Mouse (Mus musculus) limb, embryonic 12.5 days (tissue): Measurements from ENCODE around the gene Cadm1. TPM values are rescaled to one million over a fixed set of nuclear protein-coding genes. Genes with fewer than 3 reads are reported as not detected.

Experiments used
- ATAC-seq: fragments of 200-750 bp; cut with Nextera tagmentation; 2 replicates; pipeline ENCODE4 v1.8.0; 2017; ENCODE audit warnings: low read depth, moderate TSS enrichment; ENCODE audit not compliant: insufficient number of reproducible peaks, insufficient read depth, low FRiP score, low TSS enrichment
- H3K27ac ChIP-seq: fragments of 300-500 bp; sonication (generic); 2 replicates; pipeline ENCODE4 v1.5.1; 2016; ENCODE audit warnings: mild to moderate bottlenecking, moderate library complexity
- H3K27me3 ChIP-seq: fragments of 300-500 bp; sonication (generic); 2 replicates; pipeline ENCODE4 v1.6.1; 2016; ENCODE audit warnings: mild to moderate bottlenecking, moderate library complexity
- H3K36me3 ChIP-seq: fragments of 300-500 bp; sonication (generic); 2 replicates; pipeline ENCODE4 v1.6.1; 2016; ENCODE audit warnings: mild to moderate bottlenecking, moderate library complexity
- H3K4me1 ChIP-seq: fragments of 300-500 bp; sonication (generic); replicated peaks from 2 replicates; pipeline ENCODE4 v1.6.1; 2016
- H3K4me2 ChIP-seq: fragments of 300-500 bp; sonication (generic); 2 replicates; pipeline ENCODE4 v1.6.1; 2016; ENCODE audit warnings: mild to moderate bottlenecking, moderate library complexity
- H3K4me3 ChIP-seq: fragments of 300-500 bp; sonication (generic); replicated peaks from 2 replicates; pipeline ENCODE4 v1.5.1; 2016; ENCODE audit warnings: mild to moderate bottlenecking
- H3K9ac ChIP-seq: fragments of 300-500 bp; sonication (generic); replicated peaks from 2 replicates; pipeline ENCODE4 v1.6.1; 2016; ENCODE audit warnings: mild to moderate bottlenecking, moderate library complexity
- H3K9me3 ChIP-seq: fragments of 300-500 bp; sonication (generic); 2 replicates; pipeline ENCODE4 v1.6.1; 2016; ENCODE audit warnings: mild to moderate bottlenecking, moderate library complexity
- WGBS: fragments of 180-500 bp; shearing (Covaris S2); methylation state at CpG from one replicate; pipeline ENCODE4 v1.1.7; 2016; 5-methylcytosine and 5-hydroxymethylcytosine counted together
- polyA plus RNA-seq: library from polyadenylated mRNA; unstranded; fragments of >200 nt; fragmentation: Nextera tagmentation; extraction: Ambion mirVana; gene quantifications from 2 replicates; pipeline ENCODE4 v1.2.1, GENCODE M21; 2016

Cadm1 gene
- polyA plus RNA-seq = 46.5 and 46.6 TPM in 2 replicates

GRCm38 (mm10) chr9:47529602-47530450 is at the start of gene Cadm1:
Cadm1 (plus strand) TSS chr9:47530173.
- WGBS = under 1% methylated on average over 72 of the region's 72 CpGs
- Histone ChIP-seq H3K4me2 (peak within 1 kb of the TSS; percentile 96), H3K4me1 (peaks cover 22% of the 10 kb centered on the region), H3K36me3 (no peaks in the 10 kb centered on the region), H3K27ac (peak within 1 kb of the TSS; percentile 78), H3K9ac (peak within 1 kb of the TSS; percentile 84), H3K27me3 (peaks cover 22% of the 10 kb centered on the region), H3K4me3 (peak within 1 kb of the TSS; percentile 76), H3K9me3 (no peaks in the 10 kb centered on the region)
- ATAC-seq = peak; percentile 93

- 87% methylated on average over 5 of the region's 5 CpGs for WGBS
- ATAC-seq = no peak
- no peaks in the 10 kb centered on the region for H3K9me3 ChIP-seq
- H3K4me3 ChIP-seq = no peak overlapping the region
- H3K27ac ChIP-seq = no peak overlapping the region
- H3K36me3 ChIP-seq = no peaks in the 10 kb centered on the region
- H3K4me1 ChIP-seq = peaks cover 7% of the 10 kb centered on the region; the same call in 1 of the 2 replicates
- H3K9ac ChIP-seq = no peak overlapping the region
- no peaks in the 10 kb centered on the region for H3K27me3 ChIP-seq
- H3K4me2 ChIP-seq = no peak overlapping the region
These were observed 45.5 kb upstream of the Cadm1 start for GRCm38 (mm10) chr9:47484506-47484905.

- Histone ChIP-seq H3K27me3 (no peaks in the 10 kb centered on the region), H3K36me3 (no peaks in the 10 kb centered on the region), H3K4me3 (no peak overlapping the region), H3K9me3 (no peaks in the 10 kb centered on the region), H3K4me2 (no peak overlapping the region), H3K4me1 (peaks cover 7% of the 10 kb centered on the region; the same call in 1 of the 2 replicates), H3K27ac (no peak overlapping the region), H3K9ac (no peak overlapping the region)
- 85% methylated on average over 4 of the region's 4 CpGs for WGBS
- ATAC-seq = no peak
These were observed 44.8 kb upstream of the Cadm1 start for GRCm38 (mm10) chr9:47485186-47485585.

GRCm38 (mm10) chr9:47499761-47500160 is 30.2 kb upstream of the Cadm1 start:
- Histone ChIP-seq H3K27me3 (no peaks in the 10 kb centered on the region), H3K9ac (no peak overlapping the region), H3K9me3 (no peaks in the 10 kb centered on the region), H3K36me3 (no peaks in the 10 kb centered on the region), H3K27ac (no peak overlapping the region), H3K4me2 (no peak overlapping the region), H3K4me1 (no peaks in the 10 kb centered on the region), H3K4me3 (no peak overlapping the region)
- WGBS = 32% methylated on average over 3 of the region's 3 CpGs
- no peak for ATAC-seq

GRCm38 (mm10) chr9:47505956-47506355 is 24.0 kb upstream of the Cadm1 start:
- Histone ChIP-seq H3K4me2 (no peak overlapping the region), H3K27ac (no peak overlapping the region)
- no peak for ATAC-seq

GRCm38 (mm10) chr9:47506876-47507275 is 23.1 kb upstream of the Cadm1 start:
- H3K36me3 ChIP-seq = no peaks in the 10 kb centered on the region
- no peak overlapping the region for H3K9ac ChIP-seq
- H3K9me3 ChIP-seq = no peaks in the 10 kb centered on the region
- no peak overlapping the region for H3K27ac ChIP-seq
- peaks cover 6% of the 10 kb centered on the region; the same call in 1 of the 2 replicates for H3K27me3 ChIP-seq
- WGBS = 86% methylated on average over 17 of the region's 17 CpGs
- no peaks in the 10 kb centered on the region for H3K4me1 ChIP-seq
- H3K4me3 ChIP-seq = no peak overlapping the region
- no peak for ATAC-seq
- no peak overlapping the region for H3K4me2 ChIP-seq

More at GRCm38 (mm10) chr9:47505956-47506355, 24.0 kb upstream of the Cadm1 start:
- H3K9ac ChIP-seq = no peak overlapping the region
- H3K9me3 ChIP-seq = no peaks in the 10 kb centered on the region
- 24% methylated on average over 13 of the region's 13 CpGs for WGBS
- no peaks in the 10 kb centered on the region for H3K4me1 ChIP-seq
- H3K36me3 ChIP-seq = no peaks in the 10 kb centered on the region
- peaks cover 6% of the 10 kb centered on the region; the same call in 1 of the 2 replicates for H3K27me3 ChIP-seq
- H3K4me3 ChIP-seq = no peak overlapping the region

- no peak for ATAC-seq
- Histone ChIP-seq H3K27me3 (peaks cover 6% of the 10 kb centered on the region; the same call in 1 of the 2 replicates), H3K27ac (no peak overlapping the region), H3K4me2 (no peak overlapping the region), H3K9me3 (no peaks in the 10 kb centered on the region), H3K4me3 (no peak overlapping the region), H3K4me1 (no peaks in the 10 kb centered on the region), H3K36me3 (no peaks in the 10 kb centered on the region), H3K9ac (no peak overlapping the region)
- 44% methylated on average over 3 of the region's 3 CpGs for WGBS
These were observed 21.9 kb upstream of the Cadm1 start for GRCm38 (mm10) chr9:47508109-47508508.

GRCm38 (mm10) chr9:47512521-47512920 is 17.5 kb upstream of the Cadm1 start:
- no peak overlapping the region for H3K9ac ChIP-seq
- H3K36me3 ChIP-seq = no peaks in the 10 kb centered on the region
- H3K9me3 ChIP-seq = no peaks in the 10 kb centered on the region
- no peak overlapping the region for H3K4me2 ChIP-seq
- 87% methylated on average over 3 of the region's 3 CpGs for WGBS
- no peaks in the 10 kb centered on the region for H3K4me1 ChIP-seq
- 0 out of 2 replicates have a peak, but pooled peaks cover 3% of the 10 kb centered on the region for H3K27me3 ChIP-seq
- no peak overlapping the region for H3K4me3 ChIP-seq
- no peak for ATAC-seq
- no peak overlapping the region for H3K27ac ChIP-seq

GRCm38 (mm10) chr9:47514318-47514717 is 15.7 kb upstream of the Cadm1 start:
- Histone ChIP-seq H3K36me3 (no peaks in the 10 kb centered on the region), H3K4me2 (no peak overlapping the region), H3K9me3 (no peaks in the 10 kb centered on the region), H3K27ac (no peak overlapping the region), H3K4me1 (no peaks in the 10 kb centered on the region), H3K27me3 (0 out of 2 replicates have a peak, but pooled peaks cover 3% of the 10 kb centered on the region), H3K4me3 (no peak overlapping the region), H3K9ac (no peak overlapping the region)
- ATAC-seq = no peak
- WGBS = 13% methylated on average over 8 of the region's 8 CpGs

GRCm38 (mm10) chr9:47516238-47516637 is 13.7 kb upstream of the Cadm1 start:
- Histone ChIP-seq H3K9ac (no peak overlapping the region), H3K27ac (no peak overlapping the region), H3K4me2 (no peak overlapping the region), H3K27me3 (0 out of 2 replicates have a peak, but pooled peaks cover 3% of the 10 kb centered on the region), H3K4me3 (no peak overlapping the region), H3K4me1 (no peaks in the 10 kb centered on the region), H3K9me3 (no peaks in the 10 kb centered on the region), H3K36me3 (no peaks in the 10 kb centered on the region)
- 44% methylated on average over 4 of the region's 4 CpGs for WGBS
- no peak for ATAC-seq

GRCm38 (mm10) chr9:47527290-47527689 is 2.7 kb upstream of the Cadm1 start:
- WGBS = 90% methylated on average over 9 of the region's 9 CpGs
- no peaks in the 10 kb centered on the region for H3K9me3 ChIP-seq
- peaks cover 6% of the 10 kb centered on the region for H3K4me1 ChIP-seq
- no peak overlapping the region for H3K4me3 ChIP-seq
- ATAC-seq = no peak
- no peaks in the 10 kb centered on the region for H3K36me3 ChIP-seq
- peaks cover 2% of the 10 kb centered on the region for H3K27me3 ChIP-seq
- H3K4me2 ChIP-seq = no peak overlapping the region
- no peak overlapping the region for H3K27ac ChIP-seq
- no peak overlapping the region for H3K9ac ChIP-seq
